Mouse (Mus musculus): Measurements from ENCODE around the gene Cxcl9. TPM values are rescaled to one million over a fixed set of nuclear protein-coding genes. Genes with fewer than 3 reads are reported as not detected.

Cxcl9 gene
- total RNA-seq, 2 experiments from 2014 or later, result 0.84 to 23.5 TPM

- peak; percentile 91 for ATAC-seq (replicated peaks; ENCODE audit: low FRiP score, poor library complexity, severe bottlenecking)
Observed at GRCm38 (mm10) chr5:92348794-92349413, 21.0 kb upstream of the Cxcl9 start, which contains the start of gene Cxcl10. Cxcl10 (minus strand) TSS chr5:92348889.

DNA sequence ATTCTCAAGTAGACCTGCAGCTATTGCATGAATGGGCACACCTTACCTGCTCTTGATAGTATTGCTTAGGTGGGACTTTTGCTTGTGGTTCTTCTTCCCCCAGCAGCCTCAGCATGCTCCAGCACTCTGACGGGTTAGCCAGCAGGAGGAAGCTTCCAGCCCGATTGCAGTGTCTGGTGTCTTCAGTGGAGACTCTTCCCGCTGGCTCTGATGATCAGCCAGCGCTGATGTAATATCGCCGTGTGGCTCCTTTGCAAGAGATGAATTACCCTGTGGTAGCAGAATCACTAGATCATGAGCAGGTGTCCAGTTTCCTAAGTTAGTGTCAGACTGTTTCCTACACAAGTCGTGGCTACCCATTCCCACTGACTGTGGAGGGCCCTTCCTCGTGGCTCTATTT, 17.1 kb upstream of the Cxcl9 start:
- ATAC-seq (replicated peaks; ENCODE audit: low FRiP score, poor library complexity, severe bottlenecking), result no peak

DNA sequence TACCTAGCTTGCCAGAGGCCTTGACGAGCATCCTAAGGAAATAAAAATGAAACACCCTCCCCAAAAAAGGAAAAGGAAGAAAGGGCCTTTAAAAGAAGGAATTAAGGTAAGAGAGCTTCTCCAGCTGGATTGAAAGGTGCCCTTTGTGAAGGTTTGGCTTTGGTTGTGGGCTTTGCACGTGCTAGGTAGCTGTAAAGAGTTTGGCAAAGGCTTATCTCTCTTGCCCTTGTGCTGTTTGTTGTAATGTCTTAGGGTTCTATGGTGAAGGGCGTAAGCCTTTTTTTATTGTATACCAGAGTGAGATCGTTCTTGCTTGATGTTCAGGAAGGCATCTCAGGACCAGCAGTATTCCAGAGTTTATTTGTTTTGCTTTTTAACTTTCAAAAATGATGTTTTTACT, 12.7 kb upstream of the Cxcl9 start:
- no peak for ATAC-seq (replicated peaks; ENCODE audit: low FRiP score, poor library complexity, severe bottlenecking)

DNA sequence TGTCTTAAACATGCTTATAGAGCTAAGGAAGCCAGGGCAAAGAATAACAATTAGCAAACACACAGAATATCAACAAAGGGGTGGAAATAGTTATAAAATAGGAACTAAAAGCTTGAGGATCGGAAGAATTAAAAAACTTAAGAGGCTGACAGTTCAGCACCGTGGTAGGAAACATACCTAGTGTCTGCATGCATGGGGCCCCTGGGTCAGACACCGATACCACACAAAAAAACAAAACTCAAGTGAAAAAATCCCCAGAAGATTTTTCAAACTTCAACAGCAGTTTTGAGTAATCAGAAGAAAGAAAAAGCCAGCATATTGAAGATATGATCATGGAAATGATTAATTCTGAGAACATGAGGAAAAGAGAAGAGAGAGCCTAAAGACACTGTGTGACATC, 8.9 kb upstream of the Cxcl9 start:
- no peak for ATAC-seq (replicated peaks; ENCODE audit: low FRiP score, poor library complexity, severe bottlenecking)

- ATAC-seq (replicated peaks; ENCODE audit: low FRiP score, poor library complexity, severe bottlenecking), result no peak
Observed at GRCm38 (mm10) chr5:92332359-92332840, 4.5 kb upstream of the Cxcl9 start.

- ATAC-seq (replicated peaks; ENCODE audit: low FRiP score, poor library complexity, severe bottlenecking), result 0 out of 2 replicates have a peak, but pooled peaks have one; percentile 14
Observed at GRCm38 (mm10) chr5:92331635-92332338, 3.9 kb upstream of the Cxcl9 start, which contains the start of gene Art3. Art3 (plus strand) TSS chr5:92331827.

DNA sequence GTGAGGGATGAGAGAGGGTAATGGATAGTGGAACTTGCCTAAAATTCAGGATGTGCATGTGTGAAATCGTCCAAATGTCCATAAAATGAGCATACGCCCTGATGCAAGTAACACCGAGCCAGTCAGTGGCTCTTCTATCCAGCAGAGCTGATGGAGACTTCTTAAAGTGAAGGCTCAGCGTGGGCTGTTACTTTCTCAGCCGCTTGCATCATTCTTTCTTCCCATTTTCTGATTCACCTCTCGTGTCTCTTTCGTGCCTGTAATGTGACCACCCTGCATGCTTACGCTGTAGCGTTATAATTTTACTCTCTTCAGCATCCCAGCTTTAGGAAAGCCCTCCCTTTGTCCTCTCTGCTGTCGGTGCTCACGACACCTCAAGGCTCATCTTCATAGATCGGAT, 3.2 kb upstream of the Cxcl9 start:
- ATAC-seq (replicated peaks; ENCODE audit: low FRiP score, poor library complexity, severe bottlenecking), result no peak

- no peak for ATAC-seq (replicated peaks; ENCODE audit: low FRiP score, poor library complexity, severe bottlenecking)
Observed at GRCm38 (mm10) chr5:92327367-92327766, 512 bp downstream of the Cxcl9 start.

DNA sequence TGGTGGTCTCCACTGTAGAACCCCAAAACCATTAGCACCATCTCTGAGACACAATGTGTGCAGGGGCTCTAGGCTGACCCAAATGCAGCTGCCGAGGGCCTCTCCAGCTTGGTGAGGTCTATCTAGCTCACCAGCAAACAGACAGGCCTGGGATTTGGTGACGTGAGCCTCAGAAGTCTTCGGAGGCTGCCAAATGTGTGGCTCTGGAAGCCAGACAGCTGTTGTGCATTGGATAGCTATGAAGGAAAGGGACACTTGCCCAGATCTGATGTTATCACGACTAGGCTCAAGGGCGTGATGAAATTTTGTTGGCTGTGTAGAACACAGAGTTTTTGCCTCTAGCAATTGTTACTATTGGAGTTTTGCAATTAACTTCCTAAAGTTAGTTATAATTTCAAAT, 4.6 kb downstream of the Cxcl9 start:
- no peak for ATAC-seq (replicated peaks; ENCODE audit: low FRiP score, poor library complexity, severe bottlenecking)

GRCm38 (mm10) chr5:92322612-92323011, 5.3 kb downstream of the Cxcl9 start:
- no peak for ATAC-seq (replicated peaks; ENCODE audit: low FRiP score, poor library complexity, severe bottlenecking)

GRCm38 (mm10) chr5:92321631-92322400, 6.1 kb downstream of the Cxcl9 start:
- no peak for ATAC-seq (replicated peaks; ENCODE audit: low FRiP score, poor library complexity, severe bottlenecking)

DNA sequence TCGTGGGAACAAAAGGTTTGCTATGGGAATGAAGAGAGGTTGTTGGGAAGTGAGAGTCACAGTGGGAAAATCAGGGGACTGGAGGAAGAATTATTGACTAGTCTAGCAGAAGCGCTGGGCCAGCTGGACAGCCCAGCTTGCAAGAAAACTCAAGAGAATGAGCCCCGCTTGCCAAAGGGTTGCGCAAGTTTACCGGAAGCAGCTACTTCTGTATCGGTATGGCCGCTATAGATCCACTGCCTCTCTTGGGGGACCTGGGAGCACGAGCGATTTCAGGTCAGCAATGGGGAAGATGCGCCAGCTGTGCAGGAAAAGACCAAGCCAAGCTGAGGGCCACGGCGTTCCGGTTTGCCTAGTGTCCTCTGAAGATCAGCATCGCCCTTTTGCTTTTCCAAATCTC, 9.3 kb downstream of the Cxcl9 start:
- ATAC-seq (replicated peaks; ENCODE audit: low FRiP score, poor library complexity, severe bottlenecking), result no peak

DNA sequence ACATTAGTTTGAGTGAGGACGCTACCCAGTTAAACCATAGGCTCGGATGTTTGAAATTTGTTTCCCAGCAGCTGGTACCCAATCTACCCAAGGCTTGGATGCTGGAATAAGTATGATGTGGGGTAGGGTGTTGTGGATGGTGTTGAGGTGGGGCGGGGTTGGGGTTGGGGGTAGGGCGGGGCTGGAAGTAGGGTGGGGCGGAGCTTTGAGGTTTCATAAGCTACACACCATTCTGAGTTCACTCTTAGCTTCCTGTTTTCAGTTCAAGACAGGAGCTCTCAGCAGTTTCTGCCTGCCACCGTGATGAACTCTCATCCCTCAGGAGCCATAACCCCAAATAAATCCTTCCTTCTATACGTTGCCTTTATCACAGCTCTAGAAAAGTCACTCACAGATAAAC, 9.8 kb downstream of the Cxcl9 start:
- no peak for ATAC-seq (replicated peaks; ENCODE audit: low FRiP score, poor library complexity, severe bottlenecking)

DNA sequence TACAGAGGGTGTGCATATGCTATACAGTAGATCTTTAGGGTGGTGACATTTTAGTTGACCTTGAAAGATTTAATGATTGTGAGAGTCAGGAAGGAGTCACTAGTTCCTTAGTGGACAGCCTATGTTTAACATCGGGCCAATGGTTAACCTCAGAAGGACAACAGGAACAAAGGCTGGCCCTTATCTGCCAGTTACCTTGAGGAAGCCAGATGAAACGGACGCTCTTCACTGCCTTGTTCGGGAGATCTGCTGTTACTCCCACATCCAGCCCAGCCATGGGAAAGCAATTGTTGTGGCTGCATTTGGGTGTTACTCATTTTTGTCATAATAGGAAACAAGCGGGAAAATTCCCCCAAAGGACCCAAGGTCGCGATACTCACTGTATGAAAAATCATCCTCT, 14.1 kb downstream of the Cxcl9 start:
- no peak for ATAC-seq (replicated peaks; ENCODE audit: low FRiP score, poor library complexity, severe bottlenecking)

- ATAC-seq (replicated peaks; ENCODE audit: low FRiP score, poor library complexity, severe bottlenecking), result no peak
Observed at GRCm38 (mm10) chr5:92312046-92312715, 15.7 kb downstream of the Cxcl9 start.

GRCm38 (mm10) chr5:92309681-92310511, 18.0 kb downstream of the Cxcl9 start, which contains the start of gene Sdad1:
Sdad1 (minus strand) TSS chr5:92310479.
- peak; percentile 87 for ATAC-seq (replicated peaks; ENCODE audit: low FRiP score, poor library complexity, severe bottlenecking)

DNA sequence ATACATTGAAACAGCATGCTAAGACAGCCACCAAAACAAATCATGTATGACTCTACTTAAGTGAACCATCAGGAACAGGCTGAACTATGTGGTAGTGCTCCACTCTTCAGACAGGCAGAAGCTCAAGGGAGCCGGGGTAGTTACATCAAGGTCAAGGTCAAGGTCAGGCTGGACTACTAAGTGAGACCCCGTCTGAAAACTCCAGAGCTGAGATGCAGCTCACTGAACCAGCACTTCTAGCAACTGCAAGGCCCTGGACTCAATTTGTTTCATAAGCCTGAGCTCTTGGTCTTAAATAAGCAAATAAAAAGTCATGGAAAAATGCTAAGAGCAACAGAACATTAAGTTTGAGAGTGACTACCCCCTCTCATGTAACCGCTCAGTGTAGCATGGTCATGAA, 23.6 kb downstream of the Cxcl9 start:
- no peak for ATAC-seq (replicated peaks; ENCODE audit: low FRiP score, poor library complexity, severe bottlenecking)

DNA sequence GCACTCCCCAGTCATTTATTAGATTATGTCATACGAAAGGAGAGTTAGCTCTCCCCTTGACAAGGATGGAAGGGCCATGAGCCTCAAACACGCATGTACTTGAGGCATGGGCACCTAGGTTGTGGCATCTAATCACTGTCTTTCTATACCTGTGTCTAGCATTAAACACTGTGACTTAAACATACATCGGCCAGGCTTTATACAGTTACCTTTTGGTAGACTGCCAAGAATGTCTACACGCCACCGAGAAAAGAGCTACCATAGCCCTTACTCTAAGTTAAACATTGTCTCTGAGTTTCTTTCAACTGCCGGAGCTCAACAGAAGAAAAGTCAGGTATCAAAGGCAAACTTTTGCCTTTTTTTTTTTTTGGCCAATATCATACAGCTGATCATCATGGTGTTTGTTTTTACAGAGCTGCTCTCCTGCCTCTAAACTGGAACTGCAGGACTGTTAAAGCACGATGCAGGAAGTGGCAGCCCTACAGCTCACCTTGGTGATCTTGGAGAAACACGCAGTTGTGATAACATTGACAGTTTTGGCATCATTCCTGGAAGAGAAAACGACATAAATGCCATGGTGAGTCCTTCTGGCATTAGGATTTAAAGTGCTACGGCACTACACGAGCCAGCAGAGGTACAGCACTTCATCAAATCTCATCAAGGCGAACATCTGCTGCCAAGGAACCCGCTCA, 25.6 kb downstream of the Cxcl9 start:
- ATAC-seq (replicated peaks; ENCODE audit: low FRiP score, poor library complexity, severe bottlenecking), result no peak

DNA sequence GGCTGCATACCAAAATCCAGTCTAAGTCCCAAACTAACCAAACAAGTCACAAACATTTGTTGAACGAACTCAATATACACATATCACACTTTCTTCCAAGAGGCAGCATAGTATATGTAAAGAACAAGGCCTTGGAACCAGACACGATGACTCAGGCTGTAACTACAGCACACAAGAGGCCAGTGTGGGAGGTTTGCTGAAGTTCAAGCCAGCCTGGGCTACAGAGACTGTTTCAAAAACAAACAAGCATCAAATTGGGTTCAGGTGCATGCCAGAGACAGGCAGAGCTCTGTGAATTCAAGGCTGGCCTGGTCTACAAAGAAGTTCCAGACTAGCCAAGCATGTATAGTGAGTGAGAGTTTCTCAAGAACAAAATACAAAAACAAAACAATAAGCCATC, 33.4 kb downstream of the Cxcl9 start:
- no peak for ATAC-seq (replicated peaks; ENCODE audit: low FRiP score, poor library complexity, severe bottlenecking)
